Mouse (Mus musculus) heart, adult 10 weeks (tissue): ENCODE measurements around the gene Anxa1. TPM values are rescaled to one million over a fixed set of nuclear protein-coding genes. Genes with fewer than 3 reads are reported as not detected.

Source experiments
- polyA plus RNA-seq: library from polyadenylated mRNA; stranded (reverse); fragments of 350-450 nt; fragmentation: Illumina TruSeq; extraction: RNeasy Lipid Tissue Mini Kit (QIAGEN cat#74804); gene quantifications from one replicate; pipeline ENCODE4 v1.2.3, GENCODE M21; 2014; ENCODE audit warnings: low read depth, low replicate concordance

Gene Anxa1
- polyA plus RNA-seq = 36.5 TPM

GRCm38 (mm10) chr19:20390455-20390994 lies at the start of gene Anxa1:
Gene Anxa1 (minus strand): TSS chr19:20390944.

Other genes starting within 250 kb of the Anxa1 start
- gene Aldh1a1, start 101.8 kb upstream of the Anxa1 start, polyA plus RNA-seq = 23.5 TPM